Mouse (Mus musculus) adipocyte (in vitro differentiated cells): ENCODE measurements around the gene Zfp423.

Experiments
- DNase-seq: peaks from one replicate; pipeline ENCODE4 v3.0.0-alpha.2; 2016; ENCODE audit warnings: low spot score

Zfp423 gene

DNA sequence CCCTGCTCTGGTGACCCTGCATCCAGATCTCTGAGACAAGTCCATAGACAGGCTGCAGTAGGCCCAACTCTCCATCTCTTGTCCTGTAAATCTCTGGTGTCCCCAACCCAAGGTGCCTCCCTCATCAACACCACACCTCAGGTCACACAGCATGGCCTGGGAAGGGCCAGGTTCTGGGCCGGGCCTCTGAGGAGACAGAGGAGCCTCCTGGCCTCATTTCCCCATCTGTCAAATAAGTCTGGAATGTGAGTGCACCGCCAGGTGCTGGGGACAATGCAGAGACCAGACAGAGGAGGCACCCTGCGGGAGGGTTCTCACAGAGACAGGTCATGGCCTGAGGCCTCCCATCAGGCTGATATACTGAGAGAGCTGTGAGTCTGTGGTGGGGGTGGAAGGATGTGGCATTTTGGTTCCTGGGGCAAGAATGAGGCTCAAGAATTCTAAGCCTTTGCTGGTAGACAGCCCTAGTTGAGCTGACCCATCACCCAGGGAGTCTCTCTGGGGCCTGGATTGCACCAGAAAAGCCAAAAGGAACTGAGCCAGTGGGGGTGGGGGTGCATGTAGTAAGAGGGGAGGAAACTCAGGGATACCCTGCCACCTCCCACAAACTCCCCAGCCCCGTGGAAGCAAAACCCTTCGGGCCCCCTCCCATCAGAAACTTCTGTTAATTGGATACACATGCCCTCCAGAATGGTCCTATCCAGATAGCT is 15.0 kb downstream of the Zfp423 start:
- DNase-seq: no peak

DNA sequence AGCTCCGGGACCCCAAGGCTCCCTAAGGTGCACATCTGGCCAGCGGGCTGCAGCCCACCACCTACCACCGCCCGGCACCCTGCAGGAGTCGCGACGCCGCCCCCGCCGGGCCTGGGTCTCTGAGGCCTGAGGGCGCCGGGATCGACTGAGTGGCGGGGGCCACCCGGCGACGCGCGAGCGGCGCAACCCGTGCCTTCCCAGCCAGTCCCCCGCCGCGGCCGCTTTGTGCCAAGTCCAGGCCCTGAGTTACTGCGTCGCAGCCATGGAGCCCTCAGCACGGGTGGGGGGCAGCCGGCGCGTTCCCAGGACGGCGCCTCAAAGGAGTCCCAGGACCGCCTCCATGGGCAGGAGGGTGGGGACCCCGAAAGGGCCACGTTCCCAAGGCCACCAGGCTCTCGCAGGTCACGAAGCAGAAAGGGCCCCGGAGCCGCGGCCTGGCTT is 15.7 kb downstream of the Zfp423 start:
- no peak for DNase-seq

- DNase-seq: no peak
These were observed 18.7 kb downstream of the Zfp423 start for GRCm38 (mm10) chr8:87940646-87941045.

DNA sequence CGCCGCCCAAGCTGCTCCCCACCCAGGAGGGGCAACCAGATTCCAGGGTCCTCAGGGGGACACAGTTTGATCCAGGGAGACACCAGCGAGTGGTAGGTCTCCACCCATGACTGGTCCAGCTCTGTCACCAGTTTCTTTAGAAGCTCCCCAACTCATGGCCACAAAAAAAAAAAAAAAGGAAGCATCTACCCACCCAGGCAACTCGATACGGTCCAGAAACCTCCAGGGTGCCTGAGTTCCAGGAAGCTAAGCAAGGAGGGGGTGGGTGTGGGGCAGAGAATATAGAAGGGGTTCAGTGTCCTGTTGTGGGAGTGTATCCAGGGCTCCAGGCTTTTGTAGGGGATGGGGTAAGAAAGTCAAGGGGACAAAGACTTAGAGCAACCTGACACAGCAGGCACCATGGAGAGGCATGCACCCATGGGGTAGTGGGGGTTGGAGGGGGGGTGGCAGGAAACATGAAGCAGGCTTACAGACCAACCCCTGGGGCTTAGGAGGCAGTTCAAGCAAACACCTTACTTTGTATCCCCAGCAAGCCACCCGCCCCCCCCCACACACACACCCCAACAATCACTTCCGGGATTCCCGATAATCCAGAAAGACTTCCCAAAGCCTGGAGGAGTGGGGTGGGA is 20.0 kb downstream of the Zfp423 start:
- no peak for DNase-seq

- peak; percentile 84 for DNase-seq
These were observed 20.8 kb downstream of the Zfp423 start for GRCm38 (mm10) chr8:87938351-87939232.

- no peak for DNase-seq
These were observed 22.2 kb downstream of the Zfp423 start for GRCm38 (mm10) chr8:87937211-87937610.

- DNase-seq: no peak
These were observed 24.2 kb downstream of the Zfp423 start for GRCm38 (mm10) chr8:87935088-87935680.

DNA sequence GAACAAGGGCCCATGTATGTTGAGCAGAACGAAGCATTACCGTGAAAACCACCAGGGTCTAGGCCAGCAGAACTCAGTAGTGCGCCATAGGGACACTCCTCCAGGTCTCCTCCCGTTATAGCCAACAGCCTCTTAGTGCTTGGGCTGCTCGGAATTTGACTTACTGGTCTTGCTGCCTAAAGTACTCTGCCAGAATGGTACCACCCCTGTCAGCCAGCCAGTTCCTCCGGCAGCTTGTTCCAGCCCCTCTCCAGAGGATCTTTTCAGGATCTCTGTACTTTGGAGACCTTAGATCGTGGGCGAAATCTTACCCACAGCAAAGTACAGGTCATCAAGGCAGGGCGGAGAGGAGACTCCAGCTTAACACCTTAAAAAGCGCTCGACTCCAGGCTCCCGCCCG is 25.2 kb downstream of the Zfp423 start:
- DNase-seq: no peak

DNA sequence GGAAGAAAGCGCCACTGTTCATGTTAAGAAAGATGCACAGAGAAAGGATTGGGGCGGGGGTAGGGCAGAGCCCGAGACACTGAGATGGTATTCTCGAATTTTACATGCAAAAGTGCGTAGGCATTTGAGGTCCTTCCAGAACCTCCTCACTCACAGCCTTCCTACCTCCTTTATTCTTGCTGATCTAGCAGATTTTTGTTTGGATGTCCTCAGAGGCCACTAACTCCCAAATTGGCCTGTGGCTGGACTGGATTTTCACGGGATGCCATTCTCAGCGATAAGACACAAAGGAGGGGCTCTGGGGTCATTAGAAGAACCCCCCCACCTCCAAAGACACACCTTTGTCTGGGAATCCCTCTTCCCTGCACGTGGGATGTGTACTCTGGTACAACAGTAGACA is 25.6 kb downstream of the Zfp423 start:
- DNase-seq: no peak

- DNase-seq: no peak
These were observed 30.5 kb downstream of the Zfp423 start for GRCm38 (mm10) chr8:87928857-87929256.

DNA sequence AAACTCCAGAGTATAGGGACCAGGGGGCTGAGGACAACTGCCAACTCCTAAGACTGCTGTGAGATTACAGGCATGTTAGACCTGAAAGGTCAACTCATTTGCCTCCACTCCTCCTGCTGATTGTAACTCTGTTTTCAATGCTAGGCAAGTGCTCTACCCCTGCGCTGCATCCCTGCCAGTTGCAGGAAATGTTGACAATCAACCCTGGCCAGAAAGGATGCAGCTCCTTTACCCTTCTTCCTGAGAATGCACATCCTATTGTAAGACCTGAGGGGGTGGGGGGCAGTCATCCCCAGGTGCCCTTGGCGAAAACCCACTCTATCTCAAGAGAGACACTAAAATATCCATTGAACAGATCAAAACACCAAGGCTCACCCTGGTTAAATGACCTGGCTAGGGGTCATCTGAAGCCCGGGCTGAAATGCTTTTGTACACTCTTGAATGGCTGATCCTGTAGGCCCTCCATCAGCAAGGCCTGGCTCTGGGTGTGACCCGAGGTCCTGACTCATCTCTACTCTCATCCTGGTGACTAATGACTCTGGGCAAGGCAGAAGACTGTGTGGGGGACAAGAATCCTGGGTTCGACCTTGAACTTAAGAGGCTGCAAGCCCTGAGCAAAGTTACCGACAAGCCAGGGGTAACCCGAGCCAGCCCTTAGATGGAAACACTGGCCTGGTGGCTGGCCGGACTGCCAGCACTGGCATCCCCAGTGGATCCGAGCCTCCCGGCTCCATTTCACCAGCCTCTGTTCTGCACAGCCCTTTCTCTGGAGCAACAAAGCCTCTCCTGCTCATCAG is 32.2 kb downstream of the Zfp423 start:
- DNase-seq: no peak

DNA sequence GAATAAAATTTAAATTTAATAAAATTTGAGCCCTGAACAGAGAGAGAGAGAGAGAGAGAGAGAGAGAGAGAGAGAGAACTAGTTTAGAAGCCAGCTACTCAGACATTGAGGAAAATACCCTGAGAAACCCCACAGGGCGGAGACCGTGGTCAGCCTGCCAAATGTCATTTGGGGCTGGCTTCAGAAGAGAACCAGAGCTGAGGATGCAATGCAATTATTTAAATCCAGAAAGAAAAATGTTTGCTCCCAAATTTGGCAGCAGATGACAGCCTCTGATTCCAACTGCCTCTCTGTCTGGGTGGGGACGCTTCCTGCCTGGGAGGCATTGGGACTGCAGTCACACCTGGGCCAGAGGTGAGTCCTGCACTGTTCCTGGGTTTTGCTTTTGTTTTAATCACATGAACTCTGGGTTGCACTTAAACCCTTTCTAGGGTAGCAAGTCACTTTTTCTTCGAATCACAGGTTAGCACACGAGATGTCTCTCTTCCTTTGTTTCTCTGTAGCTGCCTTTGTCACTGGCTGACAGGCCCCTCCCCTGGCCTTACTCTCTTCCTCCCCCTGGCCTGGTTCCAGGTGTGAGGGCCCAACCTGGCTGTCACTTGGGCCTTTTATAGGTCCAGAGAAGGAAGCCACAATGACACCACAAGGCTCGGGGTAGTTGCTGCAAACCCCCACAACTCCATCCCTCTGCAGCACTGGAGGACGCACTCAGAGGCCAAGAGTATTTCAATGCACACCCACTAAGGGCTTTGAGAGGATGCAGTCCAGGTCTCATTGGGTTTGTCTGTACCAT is 33.1 kb downstream of the Zfp423 start:
- no peak for DNase-seq

GRCm38 (mm10) chr8:87922936-87923335 is 36.5 kb downstream of the Zfp423 start:
- peak; percentile 86 for DNase-seq

DNA sequence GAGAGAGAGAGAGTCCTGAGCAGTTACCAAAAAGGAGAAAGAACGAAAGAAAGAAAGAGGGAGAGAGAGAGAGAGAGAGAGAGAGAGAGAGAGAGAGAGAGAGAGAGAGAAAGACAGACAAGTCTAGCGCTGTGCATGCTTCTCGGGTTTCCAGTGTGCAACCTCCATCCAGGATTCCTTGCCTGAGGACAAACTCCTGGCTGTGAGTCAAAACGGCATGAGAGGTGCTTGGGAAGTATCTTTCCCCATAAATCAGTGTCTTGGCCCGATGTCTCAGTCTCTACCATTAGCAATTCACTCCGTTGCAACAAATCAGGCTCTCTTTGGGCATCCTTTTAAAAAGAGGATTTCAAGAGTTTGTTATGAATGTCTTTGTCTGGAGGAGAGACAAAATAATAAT is 36.9 kb downstream of the Zfp423 start:
- DNase-seq: peak; percentile 84

- peak; percentile 29 for DNase-seq
These were observed 41.4 kb downstream of the Zfp423 start for GRCm38 (mm10) chr8:87918004-87918403.

GRCm38 (mm10) chr8:87915763-87916162 is 43.6 kb downstream of the Zfp423 start:
- DNase-seq: no peak

GRCm38 (mm10) chr8:87914247-87914967 is 45.0 kb downstream of the Zfp423 start:
- DNase-seq: peak; percentile 47

- DNase-seq: peak; percentile 29
These were observed 50.5 kb downstream of the Zfp423 start for GRCm38 (mm10) chr8:87908940-87909339.

GRCm38 (mm10) chr8:87905404-87905803 is 54.0 kb downstream of the Zfp423 start:
- no peak for DNase-seq

DNA sequence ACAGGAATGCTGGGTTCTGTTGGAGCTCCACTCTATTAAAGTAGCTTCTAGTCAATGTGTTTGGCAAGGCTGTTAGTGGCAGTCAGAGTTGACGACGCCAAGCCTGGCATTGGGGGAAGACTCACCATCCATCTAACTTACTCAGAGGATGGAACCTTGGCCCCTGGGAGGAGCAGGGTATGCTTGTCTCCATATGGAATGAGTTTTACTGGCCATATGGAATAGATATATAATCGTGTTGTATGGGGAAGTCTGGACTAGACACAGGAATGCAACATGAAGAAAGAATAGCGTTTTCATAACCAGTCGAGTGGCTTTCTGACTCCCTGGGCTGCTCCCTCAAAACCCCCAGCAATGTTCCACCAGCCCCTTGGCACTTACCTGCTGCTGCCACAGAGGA is 55.3 kb downstream of the Zfp423 start:
- no peak for DNase-seq
